Mouse (Mus musculus): ENCODE results near the gene Elmo1. TPM values are rescaled to one million over a fixed set of nuclear protein-coding genes. Genes with fewer than 3 reads are reported as not detected.

Gene Elmo1
- polyA plus RNA-seq, 1 experiment from 2014 or later: 49.6 TPM

- H3K4me1 ChIP-seq (ENCODE audit: control insufficient read depth, insufficient read depth, low read depth, low read length): no peaks in the 10 kb centered on the region
- H3K27ac ChIP-seq (ENCODE audit: low read depth, low read length): no peak overlapping the region
- H3K9me3 ChIP-seq (ENCODE audit: control insufficient read depth, low read length): no peaks in the 10 kb centered on the region
- no peak overlapping the region for H3K4me3 ChIP-seq (ENCODE audit: low read length)
- no peak for ATAC-seq
- no peaks in the 10 kb centered on the region for H3K36me3 ChIP-seq (ENCODE audit: control insufficient read depth, insufficient read depth, low read length)
- 26% methylated on average over 3 of the region's 3 CpGs for WGBS
- H3K4me2 ChIP-seq (ENCODE audit: low read length): no peak overlapping the region
- no peaks in the 10 kb centered on the region for H3K27me3 ChIP-seq (replicated peaks; ENCODE audit: control insufficient read depth, insufficient read depth, low read length)
- no peak overlapping the region for H3K9ac ChIP-seq (ENCODE audit: low read depth, low read length)
Measured at GRCm38 (mm10) chr13:20404530-20404929, 314.1 kb downstream of the Elmo1 start.

GRCm38 (mm10) chr13:20406470-20407213 is 316.2 kb downstream of the Elmo1 start:
- Histone ChIP-seq H3K27ac (ENCODE audit: low read depth, low read length) (no peak overlapping the region), H3K27me3 (replicated peaks; ENCODE audit: control insufficient read depth, insufficient read depth, low read length) (no peaks in the 10 kb centered on the region), H3K36me3 (ENCODE audit: control insufficient read depth, insufficient read depth, low read length) (no peaks in the 10 kb centered on the region), H3K4me3 (ENCODE audit: low read length) (no peak overlapping the region), H3K4me2 (ENCODE audit: low read length) (no peak overlapping the region), H3K4me1 (ENCODE audit: control insufficient read depth, insufficient read depth, low read depth, low read length) (0 out of 2 replicates have a peak, but pooled peaks cover 3% of the 10 kb centered on the region), H3K9me3 (ENCODE audit: control insufficient read depth, low read length) (no peaks in the 10 kb centered on the region), H3K9ac (ENCODE audit: low read depth, low read length) (no peak overlapping the region)
- WGBS: 66% methylated on average over 11 of the region's 11 CpGs
- ATAC-seq: peak; percentile 67

- no peaks in the 10 kb centered on the region for H3K9me3 ChIP-seq (ENCODE audit: control insufficient read depth, low read length)
- H3K36me3 ChIP-seq (ENCODE audit: control insufficient read depth, insufficient read depth, low read length): no peaks in the 10 kb centered on the region
- H3K4me1 ChIP-seq (ENCODE audit: control insufficient read depth, insufficient read depth, low read depth, low read length): 0 out of 2 replicates have a peak, but pooled peaks cover 3% of the 10 kb centered on the region
- peak; percentile 44; the same call in 1 of the 2 replicates for ATAC-seq
- peak overlapping the region; percentile 18; the same call in 1 of the 2 replicates for H3K27ac ChIP-seq (ENCODE audit: low read depth, low read length)
- H3K27me3 ChIP-seq (replicated peaks; ENCODE audit: control insufficient read depth, insufficient read depth, low read length): no peaks in the 10 kb centered on the region
- 68% methylated on average over 9 of the region's 9 CpGs for WGBS
- no peak overlapping the region for H3K9ac ChIP-seq (ENCODE audit: low read depth, low read length)
- H3K4me3 ChIP-seq (ENCODE audit: low read length): no peak overlapping the region
- H3K4me2 ChIP-seq (ENCODE audit: low read length): no peak overlapping the region
Measured at GRCm38 (mm10) chr13:20410306-20411101, 320.1 kb downstream of the Elmo1 start.

- ATAC-seq: no peak
- no peak overlapping the region for H3K4me2 ChIP-seq (ENCODE audit: low read length)
- no peak overlapping the region for H3K27ac ChIP-seq (ENCODE audit: low read depth, low read length)
- 82% methylated on average over 5 of the region's 5 CpGs for WGBS
- H3K9ac ChIP-seq (ENCODE audit: low read depth, low read length): no peak overlapping the region
- H3K4me1 ChIP-seq (ENCODE audit: control insufficient read depth, insufficient read depth, low read depth, low read length): no peaks in the 10 kb centered on the region
- no peaks in the 10 kb centered on the region for H3K9me3 ChIP-seq (ENCODE audit: control insufficient read depth, low read length)
- no peaks in the 10 kb centered on the region for H3K27me3 ChIP-seq (replicated peaks; ENCODE audit: control insufficient read depth, insufficient read depth, low read length)
- H3K36me3 ChIP-seq (ENCODE audit: control insufficient read depth, insufficient read depth, low read length): no peaks in the 10 kb centered on the region
- no peak overlapping the region for H3K4me3 ChIP-seq (ENCODE audit: low read length)
Measured at GRCm38 (mm10) chr13:20416691-20417660, 326.6 kb downstream of the Elmo1 start.

GRCm38 (mm10) chr13:20430998-20431397 is 340.6 kb downstream of the Elmo1 start:
- Histone ChIP-seq H3K27me3 (replicated peaks; ENCODE audit: control insufficient read depth, insufficient read depth, low read length) (no peaks in the 10 kb centered on the region), H3K9me3 (ENCODE audit: control insufficient read depth, low read length) (no peaks in the 10 kb centered on the region), H3K27ac (ENCODE audit: low read depth, low read length) (no peak overlapping the region), H3K36me3 (ENCODE audit: control insufficient read depth, insufficient read depth, low read length) (no peaks in the 10 kb centered on the region), H3K4me2 (ENCODE audit: low read length) (no peak overlapping the region), H3K9ac (ENCODE audit: low read depth, low read length) (no peak overlapping the region), H3K4me1 (ENCODE audit: control insufficient read depth, insufficient read depth, low read depth, low read length) (no peaks in the 10 kb centered on the region), H3K4me3 (ENCODE audit: low read length) (no peak overlapping the region)
- whole genome bisulfite sequencing: 59% methylated on average over 6 of the region's 6 CpGs
- 0 out of 2 replicates have a peak, but pooled peaks have one; percentile 37 for ATAC-seq

- Histone ChIP-seq H3K4me3 (ENCODE audit: low read length) (no peak overlapping the region), H3K9me3 (ENCODE audit: control insufficient read depth, low read length) (no peaks in the 10 kb centered on the region), H3K4me2 (ENCODE audit: low read length) (no peak overlapping the region), H3K4me1 (ENCODE audit: control insufficient read depth, insufficient read depth, low read depth, low read length) (no peaks in the 10 kb centered on the region), H3K27me3 (replicated peaks; ENCODE audit: control insufficient read depth, insufficient read depth, low read length) (no peaks in the 10 kb centered on the region), H3K27ac (ENCODE audit: low read depth, low read length) (no peak overlapping the region), H3K36me3 (ENCODE audit: control insufficient read depth, insufficient read depth, low read length) (no peaks in the 10 kb centered on the region), H3K9ac (ENCODE audit: low read depth, low read length) (no peak overlapping the region)
- no peak for ATAC-seq
- WGBS: 81% methylated on average over 4 of the region's 4 CpGs
Measured at GRCm38 (mm10) chr13:20433221-20433858, 342.9 kb downstream of the Elmo1 start.

- no peak for ATAC-seq
- Histone ChIP-seq H3K36me3 (ENCODE audit: control insufficient read depth, insufficient read depth, low read length) (no peaks in the 10 kb centered on the region), H3K4me3 (ENCODE audit: low read length) (no peak overlapping the region), H3K4me2 (ENCODE audit: low read length) (no peak overlapping the region), H3K9me3 (ENCODE audit: control insufficient read depth, low read length) (no peaks in the 10 kb centered on the region), H3K4me1 (ENCODE audit: control insufficient read depth, insufficient read depth, low read depth, low read length) (no peaks in the 10 kb centered on the region), H3K27me3 (replicated peaks; ENCODE audit: control insufficient read depth, insufficient read depth, low read length) (no peaks in the 10 kb centered on the region), H3K9ac (ENCODE audit: low read depth, low read length) (no peak overlapping the region), H3K27ac (ENCODE audit: low read depth, low read length) (no peak overlapping the region)
- WGBS: 58% methylated on average over 4 of the region's 4 CpGs
Measured at GRCm38 (mm10) chr13:20434071-20434470, 343.7 kb downstream of the Elmo1 start.

GRCm38 (mm10) chr13:20439488-20439887 is 349.1 kb downstream of the Elmo1 start:
- 89% methylated on average over 1 of the region's 1 CpGs for WGBS
- Histone ChIP-seq H3K9me3 (ENCODE audit: control insufficient read depth, low read length) (no peaks in the 10 kb centered on the region), H3K36me3 (ENCODE audit: control insufficient read depth, insufficient read depth, low read length) (no peaks in the 10 kb centered on the region), H3K9ac (ENCODE audit: low read depth, low read length) (no peak overlapping the region), H3K27ac (ENCODE audit: low read depth, low read length) (no peak overlapping the region), H3K4me2 (ENCODE audit: low read length) (no peak overlapping the region), H3K4me3 (ENCODE audit: low read length) (no peak overlapping the region), H3K27me3 (replicated peaks; ENCODE audit: control insufficient read depth, insufficient read depth, low read length) (no peaks in the 10 kb centered on the region), H3K4me1 (ENCODE audit: control insufficient read depth, insufficient read depth, low read depth, low read length) (no peaks in the 10 kb centered on the region)
- no peak for ATAC-seq

All from hindbrain, embryonic 16.5 days (tissue).